Mouse (Mus musculus): ENCODE results near the gene Pcnx.

Gene Pcnx

GRCm38 (mm10) chr12:81855031-81855430, 4.8 kb upstream of the Pcnx start:
- no peak for DNase-seq (ENCODE audit: low read depth, low spot score)

DNA sequence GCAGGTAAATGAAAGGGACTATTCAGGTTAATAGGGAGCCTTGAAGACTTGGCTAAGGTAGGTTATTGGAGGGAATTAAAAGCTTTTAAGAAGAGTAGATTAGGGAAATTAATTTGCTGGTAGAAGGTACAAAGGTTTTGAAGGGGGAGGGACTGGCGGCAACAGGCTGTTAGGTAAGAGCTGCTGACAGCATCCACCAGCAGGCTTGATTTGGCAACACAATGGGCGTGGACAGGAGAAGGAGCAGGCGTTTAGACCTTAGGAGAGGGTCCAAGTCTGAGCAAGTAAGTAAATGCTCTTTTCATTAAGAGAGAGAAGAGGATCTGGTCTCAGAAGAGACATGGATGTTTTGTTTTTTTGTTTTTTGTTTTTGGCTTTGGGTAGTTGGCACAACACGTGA, 3.1 kb upstream of the Pcnx start:
- DNase-seq (ENCODE audit: low read depth, low spot score) = no peak

- no peak for DNase-seq (ENCODE audit: low read depth, low spot score)
Measured at GRCm38 (mm10) chr12:81857251-81857650, 2.6 kb upstream of the Pcnx start.

DNA sequence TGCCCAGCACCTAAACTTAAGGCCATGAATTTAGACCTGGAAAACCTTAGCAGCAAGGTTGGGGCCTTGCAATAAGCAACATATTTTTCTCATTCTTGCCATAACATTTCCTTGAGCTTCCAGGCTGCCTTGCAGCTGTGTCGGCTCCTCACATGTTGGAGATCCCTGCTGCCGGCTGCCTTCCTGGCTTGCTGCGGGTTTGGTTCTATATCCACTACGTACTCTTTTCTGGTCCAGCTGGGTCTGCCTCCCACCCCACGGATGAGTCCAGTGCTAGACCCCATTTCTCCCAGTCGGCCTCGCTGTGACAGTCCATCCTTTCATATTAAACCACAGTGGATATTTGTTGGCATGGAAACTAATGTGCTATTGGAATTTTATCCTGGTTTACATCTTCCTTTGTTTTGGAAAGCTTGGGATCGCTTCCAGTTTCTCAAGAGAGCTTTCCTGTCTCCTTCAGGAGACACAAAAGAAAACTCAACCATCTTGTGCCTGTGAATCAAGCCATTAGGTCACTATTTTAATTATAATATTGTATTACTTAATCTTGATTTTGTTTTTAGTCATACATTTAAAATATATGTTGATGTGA, 1.7 kb upstream of the Pcnx start:
- DNase-seq (ENCODE audit: low read depth, low spot score) = no peak

DNA sequence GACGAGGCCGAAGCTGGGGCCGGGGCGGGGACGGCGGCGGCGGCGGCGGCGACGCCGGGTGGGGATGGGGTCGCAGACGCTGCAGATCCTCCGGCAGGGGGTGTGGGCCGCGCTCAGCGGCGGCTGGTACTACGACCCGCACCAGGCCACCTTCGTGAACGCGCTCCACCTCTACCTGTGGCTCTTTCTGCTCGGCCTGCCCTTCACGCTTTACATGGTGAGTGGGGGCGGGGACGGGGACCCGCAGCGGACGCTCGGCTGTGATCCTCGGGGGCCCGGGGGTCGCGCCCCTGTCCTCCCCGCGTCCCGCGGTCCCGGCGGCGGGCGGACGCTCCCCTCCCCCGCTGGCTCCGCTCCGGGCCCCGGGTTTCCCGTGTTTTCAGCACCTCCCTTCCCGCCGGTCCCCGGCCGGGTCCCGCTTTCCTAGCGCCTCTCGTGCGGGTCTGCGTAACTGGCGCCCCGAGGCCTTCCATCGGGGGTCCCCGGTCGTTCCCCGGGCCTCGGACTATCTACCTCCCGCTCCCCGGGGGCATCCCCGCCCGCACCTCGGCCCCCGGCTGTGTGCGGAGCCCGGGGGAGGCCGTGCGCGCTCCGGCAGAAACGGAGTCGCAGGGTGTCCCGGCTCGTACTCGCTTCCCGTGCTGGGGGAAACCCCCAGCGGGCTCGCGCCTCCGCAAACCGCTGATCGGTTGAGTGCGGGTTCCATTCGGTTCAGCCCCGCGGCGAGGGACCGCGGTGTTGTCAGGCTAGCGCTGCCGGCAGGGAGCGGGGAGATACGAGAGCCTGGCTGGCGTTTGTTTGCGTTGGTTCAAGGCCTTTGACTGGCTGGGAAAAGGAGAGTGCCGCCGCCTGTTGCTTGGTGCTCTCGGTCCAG, 722 bp downstream of the Pcnx start:
- DNase-seq (ENCODE audit: low read depth, low spot score) = peak; percentile 83

DNA sequence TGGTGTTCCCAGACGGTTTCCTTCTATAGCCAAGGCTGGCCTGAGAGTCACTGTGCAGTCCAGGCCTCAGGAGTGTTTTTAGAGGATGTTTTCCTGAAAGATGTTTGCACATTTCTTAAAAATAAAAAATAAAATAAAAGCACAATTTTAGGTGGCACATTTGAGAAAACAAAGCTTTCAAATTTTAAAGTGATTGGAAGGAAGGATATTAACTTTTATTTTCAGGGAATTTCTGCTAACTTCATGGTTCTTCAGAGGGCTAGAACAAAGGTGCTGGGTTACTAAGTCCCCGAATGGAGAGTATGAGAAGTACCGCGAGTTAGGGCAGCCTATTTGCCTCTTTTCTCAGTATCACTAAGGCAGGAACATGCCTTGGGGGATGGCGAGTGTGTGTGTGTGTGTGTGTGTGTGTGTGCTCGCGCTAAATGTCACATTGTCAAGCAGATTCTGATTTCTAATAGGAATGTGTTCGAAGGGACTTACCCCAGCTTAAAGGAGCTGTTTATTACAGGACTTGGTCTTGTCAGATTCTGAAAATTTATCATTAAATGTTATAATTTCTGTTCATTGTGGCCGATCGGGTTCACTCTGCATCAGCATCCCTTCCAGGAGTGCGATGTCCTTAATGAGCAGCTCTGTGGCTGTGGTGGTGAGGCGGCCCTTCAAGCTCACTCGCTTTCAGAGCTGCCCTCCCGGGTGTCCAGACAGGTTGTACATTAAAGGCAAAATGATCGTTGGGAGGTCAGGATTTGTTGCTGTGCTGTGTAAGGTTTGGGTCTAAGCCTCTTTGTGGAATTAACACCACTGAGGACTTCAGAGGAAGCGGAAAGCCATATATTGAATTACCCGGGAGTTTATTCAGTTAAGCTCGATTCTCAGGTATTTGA, 1.6 kb downstream of the Pcnx start:
- peak; percentile 28 for DNase-seq (ENCODE audit: low read depth, low spot score)

DNA sequence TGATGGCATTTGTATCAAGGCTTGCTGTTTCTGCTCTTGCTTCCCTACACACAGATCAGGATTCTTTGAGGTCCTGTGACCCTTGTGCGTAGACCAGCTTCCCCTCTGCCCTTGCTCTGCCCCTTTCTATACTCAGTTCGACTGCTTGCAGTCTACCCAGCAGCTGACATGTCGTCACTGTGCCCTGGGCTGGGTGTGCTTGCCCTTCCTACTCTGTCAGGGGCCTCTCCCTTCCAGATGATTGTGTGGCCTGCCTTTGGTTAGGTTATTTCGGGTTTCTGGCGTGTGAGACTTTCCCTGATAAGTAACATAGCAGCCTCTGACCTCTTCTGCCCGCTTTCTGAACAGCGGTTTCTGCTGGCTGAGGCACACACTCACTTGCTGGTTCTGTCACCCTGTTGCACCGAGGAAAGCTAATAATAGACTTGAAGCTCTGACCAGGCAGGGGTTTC, 2.6 kb downstream of the Pcnx start:
- no peak for DNase-seq (ENCODE audit: low read depth, low spot score)

DNA sequence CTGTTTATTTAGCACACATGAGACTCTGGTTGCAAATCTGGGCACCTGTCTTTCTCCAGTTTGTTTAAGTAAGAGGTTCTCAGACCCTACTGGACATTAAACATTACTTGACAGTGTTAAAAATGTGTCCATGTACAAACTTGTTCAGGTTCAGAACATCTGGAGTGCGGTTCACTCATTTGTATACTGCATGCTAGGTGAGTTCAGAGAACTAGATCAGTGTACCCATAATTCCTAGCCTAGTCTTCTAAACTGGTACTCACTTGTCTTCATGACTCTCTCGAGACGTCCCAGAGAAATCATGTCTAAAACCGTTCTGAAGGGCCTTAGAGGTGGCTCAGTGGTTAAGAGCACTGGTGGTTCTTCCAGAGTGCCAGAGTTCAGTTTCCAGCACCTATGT, 4.1 kb downstream of the Pcnx start:
- no peak for DNase-seq (ENCODE audit: low read depth, low spot score)

GRCm38 (mm10) chr12:81865183-81865582, 5.4 kb downstream of the Pcnx start:
- no peak for DNase-seq (ENCODE audit: low read depth, low spot score)

GRCm38 (mm10) chr12:81867316-81867715, 7.5 kb downstream of the Pcnx start:
- no peak for DNase-seq (ENCODE audit: low read depth, low spot score)

GRCm38 (mm10) chr12:81869205-81869940, 9.6 kb downstream of the Pcnx start:
- DNase-seq (ENCODE audit: low read depth, low spot score) = no peak

GRCm38 (mm10) chr12:81873345-81873744, 13.5 kb downstream of the Pcnx start:
- DNase-seq (ENCODE audit: low read depth, low spot score) = no peak

DNA sequence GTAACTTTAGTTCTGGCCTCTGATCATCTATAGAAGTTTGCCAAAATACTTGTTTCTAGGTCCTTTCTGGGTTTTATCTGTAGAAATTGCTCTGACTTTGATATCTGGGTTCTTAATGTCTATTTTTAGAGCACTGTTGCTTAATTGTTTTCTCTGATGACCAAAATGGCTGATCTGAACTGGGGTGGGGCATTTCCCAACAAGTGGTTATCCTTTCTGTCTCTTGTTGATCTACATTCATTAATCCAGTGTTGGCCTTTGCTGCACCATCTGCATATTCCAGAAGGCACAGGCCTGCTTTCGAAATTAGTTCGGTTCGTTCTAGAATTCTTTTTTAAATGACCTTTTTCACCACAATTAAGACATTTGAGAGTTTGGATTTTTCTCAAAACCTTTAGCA, 20.3 kb downstream of the Pcnx start:
- no peak for DNase-seq (ENCODE audit: low read depth, low spot score)

- DNase-seq (ENCODE audit: low read depth, low spot score) = no peak
Measured at GRCm38 (mm10) chr12:81883255-81884106, 23.7 kb downstream of the Pcnx start.

DNA sequence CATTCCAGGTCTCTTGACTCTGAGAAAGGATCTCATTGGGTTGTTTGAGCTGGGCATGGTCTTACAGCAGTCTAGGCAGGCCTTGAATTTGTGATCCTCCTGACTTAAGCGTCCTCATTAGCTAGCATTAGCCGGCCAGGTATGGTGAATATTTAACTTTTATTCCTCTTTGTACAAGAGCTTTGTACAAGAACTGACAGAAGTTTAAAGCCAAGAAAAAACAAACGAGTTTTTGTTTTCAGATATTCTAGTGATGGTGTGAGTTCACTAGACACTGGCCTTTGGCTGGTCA, 24.2 kb downstream of the Pcnx start:
- no peak for DNase-seq (ENCODE audit: low read depth, low spot score)

DNA sequence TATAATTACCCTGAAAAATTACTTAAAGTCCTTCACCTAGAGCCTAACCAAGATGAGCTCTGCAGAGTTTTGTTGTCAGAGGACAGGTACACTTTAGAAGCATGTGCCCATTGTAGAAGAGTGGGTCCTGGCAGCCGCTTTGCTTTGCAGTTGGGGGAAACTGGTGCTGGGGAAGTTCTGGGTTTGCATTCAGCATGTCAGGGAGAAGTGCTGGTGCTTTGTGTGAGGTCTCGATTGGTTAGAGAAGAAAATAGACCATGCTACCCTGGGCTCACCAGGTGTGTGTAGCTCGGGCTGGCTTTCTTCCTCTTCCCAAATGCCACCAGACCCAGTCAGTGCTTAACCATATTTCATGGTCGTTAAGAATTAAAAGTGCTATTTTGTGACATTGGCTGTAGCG, 25.2 kb downstream of the Pcnx start:
- DNase-seq (ENCODE audit: low read depth, low spot score) = no peak

- no peak for DNase-seq (ENCODE audit: low read depth, low spot score)
Measured at GRCm38 (mm10) chr12:81885982-81886381, 26.2 kb downstream of the Pcnx start.

- DNase-seq (ENCODE audit: low read depth, low spot score) = no peak
Measured at GRCm38 (mm10) chr12:81888954-81889353, 29.1 kb downstream of the Pcnx start.

DNA sequence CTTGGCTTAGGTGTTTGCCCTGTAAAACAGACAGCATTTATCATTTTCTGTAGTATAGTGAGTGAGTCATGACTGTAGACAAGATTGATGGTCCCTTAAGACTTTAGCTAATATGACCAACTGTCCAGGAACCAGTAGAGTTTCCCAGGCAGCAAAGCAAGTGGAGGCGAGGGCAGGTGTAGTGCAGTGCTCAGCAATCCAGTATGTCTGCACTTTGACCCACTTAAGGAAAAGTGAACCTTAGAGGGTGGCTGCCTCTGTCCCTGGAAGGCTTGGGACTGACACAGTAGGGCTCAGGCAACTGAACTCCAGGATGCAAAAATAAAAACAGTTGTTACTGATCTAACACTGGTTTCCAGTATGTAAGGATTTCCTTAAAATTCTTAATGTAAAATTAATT, 32.1 kb downstream of the Pcnx start:
- no peak for DNase-seq (ENCODE audit: low read depth, low spot score)

- DNase-seq (ENCODE audit: low read depth, low spot score) = no peak
Measured at GRCm38 (mm10) chr12:81894311-81894710, 34.5 kb downstream of the Pcnx start.

- DNase-seq (ENCODE audit: low read depth, low spot score) = no peak
Measured at GRCm38 (mm10) chr12:81895986-81896385, 36.2 kb downstream of the Pcnx start.
